Mouse (Mus musculus): ENCODE results near the gene Accsl.

GRCm38 (mm10) chr2:93838931-93839330, 30.0 kb downstream of the Accsl start:
- no peak for TF ChIP-seq CTCF (conservative IDR thresholded peaks at IDR 0.05; ENCODE audit: insufficient read depth, insufficient read length, low read depth, low read length)
- no peak for TF ChIP-seq POLR2A (IDR thresholded peaks at IDR 0.05; ENCODE audit: low read depth, low read length)

All from kidney, adult 2 months (tissue).